Mouse (Mus musculus) G1E (cell line): Measurements from ENCODE around the gene Rac2. TPM values are rescaled to one million over a fixed set of nuclear protein-coding genes. Genes with fewer than 3 reads are reported as not detected.
A peak's percentile ranks its signal among the peaks of the same experiment; 100 is the strongest.

Experiments
- ATAC-seq: 2 replicates; pipeline ENCODE4 v1.8.0; 2016; ENCODE audit warnings: mild to moderate bottlenecking; ENCODE audit not compliant: insufficient number of reproducible peaks, poor library complexity, low FRiP score, severe bottlenecking; ENCODE audit errors: extremely low read depth
- DNase-seq: peaks from one replicate; pipeline ENCODE4 v3.0.0; 2012; ENCODE audit warnings: low spot score
- H3K27me3 ChIP-seq: 2 replicates; pipeline ENCODE4 v1.6.1; 2012; ENCODE audit warnings: mild to moderate bottlenecking, low read length, inconsistent platforms; ENCODE audit not compliant: insufficient read depth
- H3K36me3 ChIP-seq: replicated peaks from 2 replicates; pipeline ENCODE3; 2012; ENCODE audit warnings: mild to moderate bottlenecking, inconsistent platforms
- H3K4me1 ChIP-seq: 2 replicates; pipeline ENCODE4 v1.6.1; 2012; ENCODE audit warnings: low read depth, low read length, inconsistent platforms, mixed read lengths; ENCODE audit not compliant: insufficient read depth
- H3K4me3 ChIP-seq: 2 replicates; pipeline ENCODE4 v1.5.1; 2012; ENCODE audit warnings: low read depth, mild to moderate bottlenecking, inconsistent platforms, low read length, moderate library complexity, mixed read lengths
- H3K9me3 ChIP-seq: replicated peaks from 2 replicates; pipeline ENCODE4 v1.6.1; 2012; ENCODE audit warnings: inconsistent platforms
- CTCF ChIP-seq: IDR thresholded peaks from 2 replicates; pipeline ENCODE4 v1.5.1; 2012; ENCODE audit warnings: low read depth, low read length, inconsistent platforms, mixed read lengths
- GATA1 ChIP-seq: IDR thresholded peaks from 2 replicates; pipeline ENCODE4 v1.6.1; 2012; ENCODE audit warnings: borderline replicate concordance, low read length, inconsistent platforms, mixed read lengths
- GATA2 ChIP-seq: IDR thresholded peaks from 2 replicates; pipeline ENCODE4 v1.6.1; 2012; ENCODE audit warnings: low read depth, low read length, inconsistent platforms, borderline replicate concordance
- POLR2AphosphoS5 ChIP-seq: IDR thresholded peaks from 2 replicates; pipeline ENCODE4 v1.6.1; 2012; ENCODE audit warnings: low read depth, low read length, inconsistent platforms; ENCODE audit not compliant: insufficient replicate concordance
- TAL1 ChIP-seq: conservative IDR thresholded peaks from 2 replicates; pipeline ENCODE4 v1.6.1; 2012; ENCODE audit warnings: low read depth, low read length, inconsistent platforms, mixed read lengths
- polyA plus RNA-seq: library from polyadenylated mRNA; stranded (reverse); fragments of >175 nt; gene quantifications from 2 replicates; pipeline ENCODE4 v1.2.3, GENCODE M21; 2012
- total RNA-seq, 2 experiments: library from RNA; stranded (forward) in 1 of 2; stranded (reverse) in 1 of 2; fragments of 200-1000 nt in 1 of 2; fragments of >200 nt in 1 of 2; fragmentation: Nextera tagmentation in 1 of 2; gene quantifications; 2 replicates each; pipeline ENCODE4 v1.2.3; 2014 to 2017

Gene Rac2
- total RNA-seq (2014; fragmentation: Nextera tagmentation) (647 and 735 TPM in 2 replicates), total RNA-seq (2017) (713 and 736 TPM in 2 replicates), polyA plus RNA-seq (981 and 1,035 TPM in 2 replicates)

DNA sequence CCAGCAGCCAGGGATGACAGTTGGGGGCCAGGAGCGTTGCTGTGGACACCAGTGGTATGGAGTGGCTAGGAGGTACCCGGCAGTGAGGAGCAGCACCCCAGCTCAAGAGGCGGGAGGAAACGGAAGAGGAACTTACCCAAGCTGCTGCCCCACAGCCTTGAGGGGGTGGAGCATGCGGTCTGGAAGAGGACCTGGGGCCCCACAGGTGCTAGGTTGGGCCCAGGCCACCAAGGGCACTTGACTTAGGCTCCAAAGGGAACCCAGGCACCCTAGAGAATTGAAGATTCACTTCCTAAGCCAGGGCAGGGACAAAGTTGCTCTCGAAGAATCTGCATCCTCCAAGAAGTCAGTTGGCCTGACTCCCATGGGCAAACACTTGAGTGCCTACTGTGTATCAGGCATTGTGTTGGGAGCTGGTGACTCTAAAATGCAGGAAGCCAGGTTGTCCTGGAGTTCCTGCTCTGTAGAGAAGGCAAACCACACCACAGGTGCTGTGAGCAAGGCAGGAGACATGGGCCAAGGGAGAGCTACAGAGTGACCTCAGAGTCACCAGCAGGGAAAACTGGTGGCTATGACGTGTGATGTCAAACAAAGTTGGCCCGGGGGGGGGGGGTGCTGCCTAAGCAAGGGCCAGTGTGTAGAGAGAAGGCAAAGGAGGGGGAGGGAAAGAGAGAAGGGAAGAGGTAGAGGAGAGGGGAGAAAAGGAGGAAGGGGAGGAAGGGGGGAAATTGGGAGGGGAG is at the start of gene Rac2:
Rac2 (minus strand) TSS at position 126 of the 740 bp plus-strand sequence.
- TF ChIP-seq GATA1 (no peak), CTCF (no peak), POLR2AphosphoS5 (no peak), TAL1 (no peak), GATA2 (no peak)
- Histone ChIP-seq H3K4me1 (peaks cover 78% of the 10 kb centered on the region), H3K36me3 (peaks cover 56% of the 10 kb centered on the region), H3K27me3 (no peaks in the 10 kb centered on the region), H3K4me3 (peak within 1 kb of the TSS; percentile 83), H3K9me3 (no peaks in the 10 kb centered on the region)
- DNase-seq, result peak; percentile 94
- ATAC-seq, result peak; percentile 59

DNA sequence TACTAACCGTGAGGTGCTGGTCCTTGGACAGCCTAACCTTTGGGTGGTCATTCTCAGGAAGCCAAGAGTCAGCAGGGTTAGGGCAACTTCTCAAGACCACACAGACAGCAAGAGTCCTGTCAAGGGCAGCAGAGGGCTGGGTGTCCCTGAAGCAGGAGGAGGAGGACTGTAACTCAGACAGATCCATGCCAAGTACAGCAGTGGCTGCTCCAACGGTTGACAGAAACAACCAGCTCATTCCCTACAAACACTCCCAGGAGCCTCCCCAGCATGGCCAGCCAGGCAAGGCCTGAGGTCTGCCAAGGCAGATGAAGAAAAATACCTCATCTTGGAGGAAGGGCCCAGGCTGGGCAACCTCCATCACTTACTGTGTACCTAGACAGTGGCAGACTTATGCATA is 44.4 kb upstream of the Rac2 start:
- H3K9me3 ChIP-seq, result no peaks in the 10 kb centered on the region
- no peaks in the 10 kb centered on the region; the same call in 1 of the 2 replicates for H3K27me3 ChIP-seq
- no peak for DNase-seq
- H3K36me3 ChIP-seq, result no peaks in the 10 kb centered on the region
- no peaks in the 10 kb centered on the region for H3K4me1 ChIP-seq
- ATAC-seq, result no peak
- TF ChIP-seq TAL1 (no peak), GATA1 (no peak), GATA2 (no peak), POLR2AphosphoS5 (no peak), CTCF (no peak)
- no peak overlapping the region for H3K4me3 ChIP-seq

DNA sequence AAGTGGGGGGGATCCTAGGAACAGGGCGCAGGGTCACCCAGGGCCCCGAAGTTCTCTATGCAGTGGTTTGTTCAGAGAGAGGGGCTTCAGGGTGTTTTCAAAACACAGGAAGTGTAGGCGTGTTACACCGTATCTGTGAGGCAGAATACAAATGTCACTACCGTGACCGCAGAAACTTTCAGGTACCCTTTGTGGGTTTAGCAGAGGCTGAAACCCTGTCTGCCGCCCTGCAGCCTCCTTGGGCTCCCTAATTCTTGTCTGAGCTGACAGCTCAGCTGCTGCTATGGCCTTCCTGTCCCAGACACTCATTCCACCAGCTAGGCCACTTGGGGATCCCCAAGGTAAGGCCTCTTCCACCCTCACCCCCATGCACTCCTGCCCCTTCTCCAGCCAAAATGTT is 42.0 kb upstream of the Rac2 start:
- Histone ChIP-seq H3K4me3 (no peak overlapping the region), H3K9me3 (no peaks in the 10 kb centered on the region), H3K4me1 (no peaks in the 10 kb centered on the region), H3K36me3 (no peaks in the 10 kb centered on the region), H3K27me3 (peaks cover 6% of the 10 kb centered on the region; the same call in 1 of the 2 replicates)
- TF ChIP-seq TAL1 (no peak), GATA2 (no peak), CTCF (no peak), GATA1 (no peak), POLR2AphosphoS5 (no peak)
- DNase-seq (no peak), ATAC-seq (no peak)

DNA sequence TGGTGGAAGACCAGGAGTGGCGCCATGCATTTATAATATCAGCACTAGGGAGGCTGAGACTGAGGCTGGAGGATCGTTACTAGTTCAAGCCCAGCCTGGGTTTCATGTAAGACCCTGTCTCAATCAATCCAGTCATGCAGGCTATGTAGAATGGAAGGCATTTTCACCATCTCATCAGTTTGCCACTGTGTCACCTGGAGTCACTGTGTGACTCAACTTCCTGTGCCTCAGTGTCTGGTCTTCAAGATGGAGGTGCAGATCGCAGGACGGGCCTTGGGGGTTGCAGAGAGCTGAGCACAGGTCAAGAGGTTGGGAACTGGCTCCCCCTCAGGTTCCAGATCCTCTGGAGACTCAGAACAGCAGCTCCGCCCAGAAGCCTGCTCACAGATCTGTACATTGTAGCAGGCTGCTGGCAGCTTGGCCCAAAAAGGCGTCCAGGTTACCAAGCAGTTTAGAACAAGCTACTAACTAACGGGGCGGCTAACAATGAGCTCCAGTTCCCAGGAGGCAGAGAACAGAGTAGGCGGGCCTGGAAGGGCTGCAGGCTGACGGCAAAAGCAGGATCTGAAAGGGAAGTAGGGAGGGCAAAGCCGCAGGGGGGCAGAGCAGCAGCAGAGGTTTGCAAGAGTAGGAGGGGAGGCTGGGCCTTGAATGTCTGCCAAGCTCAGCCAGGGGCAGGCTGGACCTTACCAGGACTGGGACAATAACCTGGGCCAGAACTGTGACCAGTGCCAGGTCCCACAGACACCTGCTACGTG is 38.3 kb upstream of the Rac2 start:
- Histone ChIP-seq H3K27me3 (peaks cover 9% of the 10 kb centered on the region), H3K4me1 (no peaks in the 10 kb centered on the region), H3K4me3 (no peak overlapping the region), H3K9me3 (no peaks in the 10 kb centered on the region), H3K36me3 (no peaks in the 10 kb centered on the region)
- DNase-seq (no peak), ATAC-seq (no peak)
- TF ChIP-seq GATA1 (no peak), POLR2AphosphoS5 (no peak), CTCF (no peak), TAL1 (no peak), GATA2 (no peak)

DNA sequence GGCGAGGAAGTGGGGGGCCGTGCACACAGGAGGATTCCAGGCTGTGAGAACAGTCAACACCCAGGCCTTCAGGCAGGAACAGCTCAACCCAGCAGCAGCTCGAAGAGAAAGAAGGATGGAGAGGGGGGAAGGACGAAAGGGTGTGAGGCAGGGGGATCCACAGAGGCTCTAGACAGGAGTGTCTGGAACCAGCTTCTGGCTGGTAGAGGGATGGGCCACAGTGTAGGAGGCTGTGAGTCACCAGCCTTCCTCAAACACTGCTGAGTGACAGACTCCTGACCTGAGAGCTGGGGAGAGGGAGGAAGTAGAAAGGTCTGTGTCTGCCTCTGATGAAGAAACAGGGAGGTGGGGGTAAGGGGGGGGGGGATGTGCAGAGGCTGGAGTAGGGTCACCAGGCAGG is 34.9 kb upstream of the Rac2 start:
- Histone ChIP-seq H3K9me3 (no peaks in the 10 kb centered on the region), H3K36me3 (no peaks in the 10 kb centered on the region), H3K27me3 (peaks cover 9% of the 10 kb centered on the region), H3K4me3 (no peak overlapping the region), H3K4me1 (no peaks in the 10 kb centered on the region)
- TF ChIP-seq GATA2 (no peak), GATA1 (no peak), POLR2AphosphoS5 (no peak), TAL1 (no peak), CTCF (no peak)
- ATAC-seq, result no peak
- no peak for DNase-seq

DNA sequence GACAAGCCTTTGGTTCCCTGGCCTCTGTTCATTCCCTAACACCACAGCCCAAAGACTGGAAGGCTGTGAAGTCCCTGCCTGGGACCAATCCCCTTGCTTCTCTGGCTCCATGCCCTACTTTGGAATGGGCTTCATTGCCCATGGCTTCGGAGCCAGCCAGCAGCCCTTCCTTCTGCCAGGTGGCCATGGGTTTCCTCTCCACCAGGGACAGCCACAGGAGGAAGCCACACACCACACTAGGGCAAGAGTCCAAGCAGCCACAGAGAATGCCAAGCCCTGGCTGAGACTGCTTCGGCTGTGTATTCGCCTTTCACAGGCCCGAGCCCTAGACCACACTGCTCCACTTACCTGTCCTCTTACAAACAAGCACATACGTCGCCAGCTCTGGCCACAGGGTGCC is 33.5 kb upstream of the Rac2 start:
- no peak overlapping the region for H3K4me3 ChIP-seq
- ATAC-seq (no peak), DNase-seq (no peak)
- TF ChIP-seq GATA2 (no peak), GATA1 (no peak), CTCF (no peak)
- peaks cover 6% of the 10 kb centered on the region for H3K27me3 ChIP-seq
- H3K4me1 ChIP-seq, result no peaks in the 10 kb centered on the region
- no peaks in the 10 kb centered on the region for H3K36me3 ChIP-seq
- H3K9me3 ChIP-seq, result no peaks in the 10 kb centered on the region
